Mouse (Mus musculus) intestine, embryonic 14.5 days (tissue): ENCODE data around the gene Otud4. TPM values are rescaled to one million over a fixed set of nuclear protein-coding genes. Genes with fewer than 3 reads are reported as not detected.
"Not testable (repeated sequence)": the region's sequence is repeated elsewhere in the genome, so short reads cannot be mapped to it uniquely, and the experiment has no call there.

Source experiments
- ATAC-seq: fragments of 200-750 bp; cut with Nextera tagmentation; replicated peaks from 2 replicates; pipeline ENCODE4 v1.8.0; 2017; ENCODE audit warnings: low read depth, moderate number of reproducible peaks, moderate TSS enrichment, moderate library complexity; ENCODE audit not compliant: low FRiP score, low TSS enrichment
- DNase-seq: peaks from one replicate; pipeline ENCODE4 v3.0.0-alpha.2; 2018; ENCODE audit warnings: low spot score
- H3K27ac ChIP-seq: fragments of 300-500 bp; sonication (generic); 2 replicates; pipeline ENCODE4 v1.5.1; 2014; ENCODE audit warnings: low read depth, mild to moderate bottlenecking, control low read depth
- H3K27me3 ChIP-seq: fragments of 300-500 bp; sonication (generic); replicated peaks from 2 replicates; pipeline ENCODE4 v1.6.1; 2014; ENCODE audit warnings: low read length, control low read depth; ENCODE audit not compliant: control insufficient read depth, insufficient read depth
- H3K36me3 ChIP-seq: fragments of 300-500 bp; sonication (generic); 2 replicates; pipeline ENCODE4 v1.6.1; 2014; ENCODE audit warnings: low read length, control low read depth; ENCODE audit not compliant: control insufficient read depth, insufficient read depth
- H3K4me1 ChIP-seq: fragments of 300-500 bp; sonication (generic); replicated peaks from 2 replicates; pipeline ENCODE4 v1.6.1; 2014; ENCODE audit warnings: low read length, control low read depth, mixed read lengths; ENCODE audit not compliant: control insufficient read depth, insufficient read depth
- H3K4me2 ChIP-seq: fragments of 300-500 bp; sonication (generic); 2 replicates; pipeline ENCODE4 v1.6.1; 2014; ENCODE audit warnings: low read length
- H3K4me3 ChIP-seq: fragments of 300-500 bp; sonication (generic); 2 replicates; pipeline ENCODE4 v1.5.1; 2014; ENCODE audit warnings: low read depth, low read length, control low read depth, mixed read lengths
- H3K9ac ChIP-seq: fragments of 300-500 bp; sonication (generic); 2 replicates; pipeline ENCODE4 v1.6.1; 2014; ENCODE audit warnings: mild to moderate bottlenecking, low read length
- H3K9me3 ChIP-seq: fragments of 300-500 bp; sonication (generic); 2 replicates; pipeline ENCODE4 v1.6.1; 2016; ENCODE audit warnings: low read length, control low read depth; ENCODE audit not compliant: control insufficient read depth
- WGBS: fragments of 180-500 bp; shearing (Covaris S2); extraction: QIAGEN DNeasy Blood & Tissue Kit; methylation state at CpG from one replicate; pipeline ENCODE4 v1.1.7; 2014; 5-methylcytosine and 5-hydroxymethylcytosine counted together
- polyA plus RNA-seq: library from polyadenylated mRNA; unstranded; fragments of >200 nt; fragmentation: Nextera tagmentation; extraction: Ambion mirVana; gene quantifications from 2 replicates; pipeline ENCODE4 v1.2.1, GENCODE M21; 2014

The Otud4 gene
- polyA plus RNA-seq, 1 experiment from 2014 or later: 28.1 TPM

- WGBS: 87% methylated on average over 1 of the region's 1 CpGs
- H3K9ac ChIP-seq: no peak overlapping the region
- DNase-seq: no peak
These were observed 10.9 kb downstream of the Otud4 start for GRCm38 (mm10) chr8:79650158-79650814.

GRCm38 (mm10) chr8:79653736-79654135 is 14.3 kb downstream of the Otud4 start:
- DNase-seq (no peak), ATAC-seq (no peak)
- Histone ChIP-seq H3K27me3 (no peaks in the 10 kb centered on the region), H3K4me2 (no peak overlapping the region), H3K4me3 (no peak overlapping the region), H3K36me3 (peaks cover 60% of the 10 kb centered on the region), H3K9me3 (no peaks in the 10 kb centered on the region), H3K27ac (no peak overlapping the region), H3K9ac (no peak overlapping the region), H3K4me1 (no peaks in the 10 kb centered on the region)
- 86% methylated on average over 4 of the region's 4 CpGs for WGBS

More at GRCm38 (mm10) chr8:79650158-79650814, 10.9 kb downstream of the Otud4 start:
- no peak overlapping the region for H3K4me3 ChIP-seq
- H3K9me3 ChIP-seq: no peaks in the 10 kb centered on the region
- H3K27ac ChIP-seq: no peak overlapping the region
- H3K27me3 ChIP-seq: no peaks in the 10 kb centered on the region
- no peak overlapping the region for H3K4me2 ChIP-seq
- no peaks in the 10 kb centered on the region for H3K4me1 ChIP-seq
- peaks cover 64% of the 10 kb centered on the region for H3K36me3 ChIP-seq
- no peak for ATAC-seq

- ATAC-seq, H3K4me1 ChIP-seq, H3K9ac ChIP-seq, H3K4me2 ChIP-seq, H3K4me3 ChIP-seq, DNase-seq, H3K27ac ChIP-seq, H3K27me3 ChIP-seq, H3K9me3 ChIP-seq: not testable (repeated sequence)
- peaks cover 79% of the 10 kb centered on the region for H3K36me3 ChIP-seq
- 93% methylated on average over 3 of the region's 4 CpGs for WGBS
These were observed 19.3 kb downstream of the Otud4 start for GRCm38 (mm10) chr8:79658715-79659114.

- no peak overlapping the region for H3K9ac ChIP-seq
- H3K9me3 ChIP-seq: no peaks in the 10 kb centered on the region
- ATAC-seq (no peak), DNase-seq (no peak)
- no peak overlapping the region for H3K4me3 ChIP-seq
- no peak overlapping the region for H3K27ac ChIP-seq
- WGBS: 83% methylated on average over 4 of the region's 4 CpGs
- no peak overlapping the region for H3K4me2 ChIP-seq
- no peaks in the 10 kb centered on the region for H3K4me1 ChIP-seq
- peaks cover 45% of the 10 kb centered on the region for H3K36me3 ChIP-seq
- H3K27me3 ChIP-seq: no peaks in the 10 kb centered on the region
These were observed 37.0 kb downstream of the Otud4 start for GRCm38 (mm10) chr8:79676461-79676860.

GRCm38 (mm10) chr8:79679005-79679404 is 39.6 kb downstream of the Otud4 start:
- Histone ChIP-seq H3K9ac (no peak overlapping the region), H3K9me3 (no peaks in the 10 kb centered on the region), H3K4me2 (no peak overlapping the region), H3K36me3 (peaks cover 43% of the 10 kb centered on the region), H3K4me1 (no peaks in the 10 kb centered on the region), H3K4me3 (no peak overlapping the region), H3K27me3 (no peaks in the 10 kb centered on the region), H3K27ac (no peak overlapping the region)
- DNase-seq (no peak), ATAC-seq (no peak)
- WGBS: 70% methylated on average over 5 of the region's 5 CpGs

GRCm38 (mm10) chr8:79680083-79680482 is 40.7 kb downstream of the Otud4 start:
- peaks cover 44% of the 10 kb centered on the region for H3K36me3 ChIP-seq
- not testable (repeated sequence) for ATAC-seq

DNA sequence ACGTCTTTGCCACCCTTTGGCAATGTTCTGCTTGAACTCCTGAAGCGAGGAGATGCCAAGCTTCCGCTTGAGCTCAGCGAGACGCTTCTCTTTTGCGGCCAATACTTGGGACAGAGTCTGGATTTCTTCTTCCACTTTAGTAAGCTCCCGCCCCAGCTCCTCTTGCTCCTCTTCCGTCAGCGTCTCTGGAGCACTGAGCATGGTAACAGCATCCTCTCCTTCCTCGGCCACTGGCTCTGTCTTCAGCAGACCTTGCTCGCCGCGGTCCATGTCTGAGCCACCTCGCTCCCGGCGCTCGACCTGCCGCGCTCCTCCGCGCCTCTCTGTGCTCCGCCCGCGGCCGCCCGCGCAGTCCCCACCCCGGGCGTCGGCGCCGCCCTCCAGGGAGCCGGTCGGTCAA is 41.1 kb downstream of the Otud4 start:
- Histone ChIP-seq H3K4me3 (peak overlapping the region; percentile 40), H3K4me1 (no peaks in the 10 kb centered on the region), H3K27ac (no peak overlapping the region), H3K9ac (0 out of 2 replicates have a peak overlapping the region, but pooled peaks have one; percentile 25), H3K9me3 (no peaks in the 10 kb centered on the region), H3K27me3 (no peaks in the 10 kb centered on the region), H3K4me2 (peak overlapping the region; percentile 60), H3K36me3 (peaks cover 48% of the 10 kb centered on the region)
- DNase-seq (peak; percentile 65), ATAC-seq (peak; percentile 78)
- 8% methylated on average over 34 of the region's 34 CpGs for WGBS

More at GRCm38 (mm10) chr8:79680083-79680482, 40.7 kb downstream of the Otud4 start:
- H3K4me1 ChIP-seq, H3K9me3 ChIP-seq, H3K9ac ChIP-seq, H3K27ac ChIP-seq, H3K27me3 ChIP-seq, DNase-seq: not testable (repeated sequence)
- Histone ChIP-seq H3K4me2 (peak overlapping the region; percentile 60), H3K4me3 (peak overlapping the region; percentile 40)
- 40% methylated on average over 10 of the region's 10 CpGs for WGBS

- Histone ChIP-seq H3K4me3 (peak overlapping the region; percentile 40), H3K4me1 (no peaks in the 10 kb centered on the region), H3K9me3 (no peaks in the 10 kb centered on the region), H3K36me3 (peaks cover 50% of the 10 kb centered on the region), H3K4me2 (peak overlapping the region; percentile 60), H3K27me3 (no peaks in the 10 kb centered on the region), H3K9ac (0 out of 2 replicates have a peak overlapping the region, but pooled peaks have one; percentile 25), H3K27ac (no peak overlapping the region)
- WGBS: 33% methylated on average over 2 of the region's 2 CpGs
- ATAC-seq (0 out of 2 replicates have a peak, but pooled peaks have one; percentile 33), DNase-seq (no peak)
These were observed 41.5 kb downstream of the Otud4 start for GRCm38 (mm10) chr8:79680965-79681364.

GRCm38 (mm10) chr8:79685927-79686326 is 46.5 kb downstream of the Otud4 start:
- whole genome bisulfite sequencing: over 99% methylated on average over 3 of the region's 5 CpGs
- not testable (repeated sequence) for H3K9me3 ChIP-seq, DNase-seq, ATAC-seq, H3K27me3 ChIP-seq, H3K4me3 ChIP-seq, H3K4me1 ChIP-seq, H3K4me2 ChIP-seq, H3K27ac ChIP-seq, H3K9ac ChIP-seq
- peaks cover 88% of the 10 kb centered on the region for H3K36me3 ChIP-seq
